Mouse (Mus musculus) cerebellum, adult 18-20 months (tissue): ENCODE measurements at regions not wholly inside any gene's neighbourhood (a gene's known extent, or its start where the extent isn't known, plus 50 kb on each side); places are given as distances from the start of the nearest gene placed in this dataset.

Experiments
- DNase-seq, 2 experiments: peaks; one replicate each; pipeline ENCODE4 v3.0.0; 2021

GRCm38 (mm10) chr12:25168213-25168545, 71.2 kb upstream of the Id2 start:
- DNase-seq, result no peak

GRCm38 (mm10) chr12:25167504-25168212, 70.7 kb upstream of the Id2 start:
- no peak for DNase-seq

- no peak for DNase-seq
Observed at GRCm38 (mm10) chr12:25166525-25166924, 69.6 kb upstream of the Id2 start.

GRCm38 (mm10) chr12:25165650-25166049, 68.7 kb upstream of the Id2 start:
- no peak for DNase-seq

GRCm38 (mm10) chr12:25164724-25165123, 67.8 kb upstream of the Id2 start:
- no peak for DNase-seq

GRCm38 (mm10) chr12:25163541-25163940, 66.6 kb upstream of the Id2 start:
- DNase-seq, result no peak

- no peak for DNase-seq
Observed at GRCm38 (mm10) chr12:25162843-25163242, 65.9 kb upstream of the Id2 start.

GRCm38 (mm10) chr12:25161939-25162338, 65.0 kb upstream of the Id2 start:
- DNase-seq, result no peak

GRCm38 (mm10) chr12:25160990-25161843, 64.3 kb upstream of the Id2 start:
- DNase-seq, result no peak

- DNase-seq, result no peak
Observed at GRCm38 (mm10) chr12:25159091-25159490, 62.2 kb upstream of the Id2 start.

- DNase-seq, result no peak
Observed at GRCm38 (mm10) chr12:25157238-25157637, 60.3 kb upstream of the Id2 start.

GRCm38 (mm10) chr12:25155396-25155795, 58.5 kb upstream of the Id2 start:
- DNase-seq, result no peak

GRCm38 (mm10) chr12:25148099-25148498, 51.2 kb upstream of the Id2 start:
- DNase-seq, result no peak
